Mouse (Mus musculus): Measurements from ENCODE around the gene Rnf39. TPM values are rescaled to one million over a fixed set of nuclear protein-coding genes. Genes with fewer than 3 reads are reported as not detected.
A peak's percentile ranks its signal among the peaks of the same experiment; 100 is the strongest.

Rnf39 gene
- polyA plus RNA-seq, 1 experiment from 2014 or later = 0.22 TPM

GRCm38 (mm10) chr17:36929236-36929932 lies 13.3 kb upstream of the Rnf39 start:
- Histone ChIP-seq H3K4me3 (ENCODE audit: low read length) (no peak overlapping the region), H3K27me3 (ENCODE audit: control insufficient read depth, insufficient read depth, low read length) (no peaks in the 10 kb centered on the region), H3K36me3 (ENCODE audit: control insufficient read depth, insufficient read depth) (no peaks in the 10 kb centered on the region), H3K9me3 (replicated peaks; ENCODE audit: control insufficient read depth, low read length) (no peaks in the 10 kb centered on the region), H3K9ac (ENCODE audit: low read length) (no peak overlapping the region), H3K4me2 (ENCODE audit: low read depth, low read length) (no peak overlapping the region), H3K27ac (ENCODE audit: low read length) (no peak overlapping the region), H3K4me1 (ENCODE audit: control insufficient read depth, insufficient read depth, low read length) (peaks cover 6% of the 10 kb centered on the region; the same call in 1 of the 2 replicates)
- WGBS = 70% methylated on average over 12 of the region's 12 CpGs
- no peak for ATAC-seq (replicated peaks; ENCODE audit: extremely low read depth, insufficient read depth, low FRiP score)

GRCm38 (mm10) chr17:36930233-36930632 lies 12.5 kb upstream of the Rnf39 start:
- Histone ChIP-seq H3K27me3 (ENCODE audit: control insufficient read depth, insufficient read depth, low read length) (no peaks in the 10 kb centered on the region), H3K4me2 (ENCODE audit: low read depth, low read length) (no peak overlapping the region), H3K27ac (ENCODE audit: low read length) (no peak overlapping the region), H3K36me3 (ENCODE audit: control insufficient read depth, insufficient read depth) (no peaks in the 10 kb centered on the region), H3K9me3 (replicated peaks; ENCODE audit: control insufficient read depth, low read length) (no peaks in the 10 kb centered on the region), H3K4me1 (ENCODE audit: control insufficient read depth, insufficient read depth, low read length) (peaks cover 6% of the 10 kb centered on the region; the same call in 1 of the 2 replicates), H3K9ac (ENCODE audit: low read length) (no peak overlapping the region), H3K4me3 (ENCODE audit: low read length) (no peak overlapping the region)
- WGBS = 64% methylated on average over 6 of the region's 6 CpGs
- no peak for ATAC-seq (replicated peaks; ENCODE audit: extremely low read depth, insufficient read depth, low FRiP score)

- Histone ChIP-seq H3K9me3 (replicated peaks; ENCODE audit: control insufficient read depth, low read length) (no peaks in the 10 kb centered on the region), H3K27ac (ENCODE audit: low read length) (no peak overlapping the region)
- 72% methylated on average over 4 of the region's 4 CpGs for whole genome bisulfite sequencing
Measured at GRCm38 (mm10) chr17:36931130-36931529, 11.6 kb upstream of the Rnf39 start.

GRCm38 (mm10) chr17:36931806-36932205 lies 10.9 kb upstream of the Rnf39 start:
- no peaks in the 10 kb centered on the region for H3K9me3 ChIP-seq (replicated peaks; ENCODE audit: control insufficient read depth, low read length)
- H3K4me3 ChIP-seq (ENCODE audit: low read length) = no peak overlapping the region
- H3K9ac ChIP-seq (ENCODE audit: low read length) = no peak overlapping the region
- 32% methylated on average over 2 of the region's 2 CpGs for WGBS
- H3K27me3 ChIP-seq (ENCODE audit: control insufficient read depth, insufficient read depth, low read length) = 0 out of 2 replicates have a peak, but pooled peaks cover 2% of the 10 kb centered on the region
- no peaks in the 10 kb centered on the region for H3K36me3 ChIP-seq (ENCODE audit: control insufficient read depth, insufficient read depth)
- H3K4me1 ChIP-seq (ENCODE audit: control insufficient read depth, insufficient read depth, low read length) = peaks cover 6% of the 10 kb centered on the region; the same call in 1 of the 2 replicates
- peak; percentile 45 for ATAC-seq (replicated peaks; ENCODE audit: extremely low read depth, insufficient read depth, low FRiP score)
- H3K4me2 ChIP-seq (ENCODE audit: low read depth, low read length) = no peak overlapping the region
- no peak overlapping the region for H3K27ac ChIP-seq (ENCODE audit: low read length)

More at GRCm38 (mm10) chr17:36931130-36931529, 11.6 kb upstream of the Rnf39 start:
- Histone ChIP-seq H3K36me3 (ENCODE audit: control insufficient read depth, insufficient read depth) (no peaks in the 10 kb centered on the region), H3K4me3 (ENCODE audit: low read length) (no peak overlapping the region), H3K4me2 (ENCODE audit: low read depth, low read length) (no peak overlapping the region), H3K27me3 (ENCODE audit: control insufficient read depth, insufficient read depth, low read length) (no peaks in the 10 kb centered on the region), H3K4me1 (ENCODE audit: control insufficient read depth, insufficient read depth, low read length) (peaks cover 6% of the 10 kb centered on the region; the same call in 1 of the 2 replicates), H3K9ac (ENCODE audit: low read length) (no peak overlapping the region)
- ATAC-seq (replicated peaks; ENCODE audit: extremely low read depth, insufficient read depth, low FRiP score) = no peak

GRCm38 (mm10) chr17:36938056-36938455 lies 4.7 kb upstream of the Rnf39 start:
- H3K4me2 ChIP-seq (ENCODE audit: low read depth, low read length) = no peak overlapping the region
- peaks cover 9% of the 10 kb centered on the region for H3K4me1 ChIP-seq (ENCODE audit: control insufficient read depth, insufficient read depth, low read length)
- no peaks in the 10 kb centered on the region for H3K9me3 ChIP-seq (replicated peaks; ENCODE audit: control insufficient read depth, low read length)
- no peak for ATAC-seq (replicated peaks; ENCODE audit: extremely low read depth, insufficient read depth, low FRiP score)
- no peak overlapping the region for H3K9ac ChIP-seq (ENCODE audit: low read length)
- H3K27ac ChIP-seq (ENCODE audit: low read length) = no peak overlapping the region
- H3K27me3 ChIP-seq (ENCODE audit: control insufficient read depth, insufficient read depth, low read length) = peaks cover 30% of the 10 kb centered on the region
- no peak overlapping the region for H3K4me3 ChIP-seq (ENCODE audit: low read length)
- no peaks in the 10 kb centered on the region for H3K36me3 ChIP-seq (ENCODE audit: control insufficient read depth, insufficient read depth)
- 71% methylated on average over 2 of the region's 2 CpGs for WGBS

- WGBS = 33% methylated on average over 10 of the region's 10 CpGs
- Histone ChIP-seq H3K9me3 (replicated peaks; ENCODE audit: control insufficient read depth, low read length) (no peaks in the 10 kb centered on the region), H3K36me3 (ENCODE audit: control insufficient read depth, insufficient read depth) (no peaks in the 10 kb centered on the region), H3K27ac (ENCODE audit: low read length) (no peak overlapping the region), H3K9ac (ENCODE audit: low read length) (no peak overlapping the region; the same call in 1 of the 2 replicates), H3K27me3 (ENCODE audit: control insufficient read depth, insufficient read depth, low read length) (peaks cover 61% of the 10 kb centered on the region), H3K4me2 (ENCODE audit: low read depth, low read length) (peak overlapping the region; percentile 74), H3K4me3 (ENCODE audit: low read length) (peak overlapping the region; percentile 50), H3K4me1 (ENCODE audit: control insufficient read depth, insufficient read depth, low read length) (peaks cover 12% of the 10 kb centered on the region)
- peak; percentile 63 for ATAC-seq (replicated peaks; ENCODE audit: extremely low read depth, insufficient read depth, low FRiP score)
Measured at GRCm38 (mm10) chr17:36942391-36942790, 327 bp upstream of the Rnf39 start.

GRCm38 (mm10) chr17:36943691-36944090 lies 973 bp downstream of the Rnf39 start:
- Histone ChIP-seq H3K9me3 (replicated peaks; ENCODE audit: control insufficient read depth, low read length) (no peaks in the 10 kb centered on the region), H3K4me2 (ENCODE audit: low read depth, low read length) (peak overlapping the region; percentile 74), H3K27ac (ENCODE audit: low read length) (no peak overlapping the region), H3K27me3 (ENCODE audit: control insufficient read depth, insufficient read depth, low read length) (peaks cover 61% of the 10 kb centered on the region), H3K4me3 (ENCODE audit: low read length) (peak overlapping the region; percentile 50), H3K4me1 (ENCODE audit: control insufficient read depth, insufficient read depth, low read length) (peaks cover 12% of the 10 kb centered on the region), H3K9ac (ENCODE audit: low read length) (no peak overlapping the region), H3K36me3 (ENCODE audit: control insufficient read depth, insufficient read depth) (peaks cover 1% of the 10 kb centered on the region)
- ATAC-seq (replicated peaks; ENCODE audit: extremely low read depth, insufficient read depth, low FRiP score) = no peak
- WGBS = 21% methylated on average over 5 of the region's 5 CpGs

- 22% methylated on average over 9 of the region's 9 CpGs for WGBS
- H3K27me3 ChIP-seq (ENCODE audit: control insufficient read depth, insufficient read depth, low read length) = peaks cover 61% of the 10 kb centered on the region
- no peak overlapping the region for H3K27ac ChIP-seq (ENCODE audit: low read length)
- peaks cover 7% of the 10 kb centered on the region for H3K36me3 ChIP-seq (ENCODE audit: control insufficient read depth, insufficient read depth)
- H3K4me3 ChIP-seq (ENCODE audit: low read length) = no peak overlapping the region
- H3K4me1 ChIP-seq (ENCODE audit: control insufficient read depth, insufficient read depth, low read length) = peaks cover 12% of the 10 kb centered on the region
- no peak overlapping the region for H3K9ac ChIP-seq (ENCODE audit: low read length)
- ATAC-seq (replicated peaks; ENCODE audit: extremely low read depth, insufficient read depth, low FRiP score) = no peak
- H3K9me3 ChIP-seq (replicated peaks; ENCODE audit: control insufficient read depth, low read length) = no peaks in the 10 kb centered on the region
- H3K4me2 ChIP-seq (ENCODE audit: low read depth, low read length) = no peak overlapping the region
Measured at GRCm38 (mm10) chr17:36944121-36944775, 1.5 kb downstream of the Rnf39 start.

All from heart, embryonic 16.5 days (tissue).